In genomic region chr9:99563714-99564113, GRCm38 (mm10) we compare ENCODE assay signal across 9 mouse cellular contexts. TPM values are rescaled to one million over a fixed set of nuclear protein-coding genes. Genes with fewer than 3 reads are reported as not detected.
DNase-seq lines count a peak whose midpoint lies in the region; ATAC-seq lines count a peak whose summit lies in the region.
"Had no signal": no experiment of that assay in that cellular context is flagged by ENCODE, and none has a peak within 500 bp of the region (broad histone marks: within the 10 kb centered on the region; RNA-seq: fewer than 3 reads in every experiment).

No protein-coding gene starts in this region.

- no peaks in the 10 kb centered on the region for H3K27me3 ChIP-seq in forebrain, embryonic 10.5 days (ENCODE audit: poor library complexity, severe bottlenecking)
- no peaks in the 10 kb centered on the region for H3K27me3 ChIP-seq in forebrain, embryonic 16.5 days (replicated peaks; ENCODE audit: control insufficient read depth, insufficient read depth, low read length)

- H3K9me3 ChIP-seq in forebrain, embryonic 10.5 days: no peaks in the 10 kb centered on the region
- no peaks in the 10 kb centered on the region for H3K9me3 ChIP-seq in forebrain, embryonic 16.5 days (ENCODE audit: control insufficient read depth, low read length)

- intact Hi-C loops in heart, postnatal 36 days (cut with DNase I): loop anchor here (10.0 kb wide), 1 partner anchor 319 kb away; the partner anchor contains the start of gene Cep70

- no peak overlapping the region for H3K27ac ChIP-seq in forebrain, embryonic 10.5 days
- H3K27ac ChIP-seq in forebrain, embryonic 16.5 days (ENCODE audit: low read length): no peak overlapping the region

- H3K36me3 ChIP-seq in forebrain, embryonic 10.5 days (replicated peaks): no peaks in the 10 kb centered on the region
- no peaks in the 10 kb centered on the region for H3K36me3 ChIP-seq in forebrain, embryonic 16.5 days (ENCODE audit: control insufficient read depth, insufficient read depth)

- no peak for ATAC-seq in forebrain, embryonic 16.5 days

- no peak overlapping the region for H3K4me3 ChIP-seq in forebrain, embryonic 10.5 days
- no peak overlapping the region for H3K4me3 ChIP-seq in forebrain, embryonic 16.5 days (replicated peaks; ENCODE audit: low read length)

- 34% methylated on average over 11 of the region's 11 CpGs for WGBS in forebrain, embryonic 10.5 days
- 32% methylated on average over 11 of the region's 11 CpGs for WGBS in forebrain, embryonic 16.5 days

- peaks cover 15% of the 10 kb centered on the region for H3K4me1 ChIP-seq in forebrain, embryonic 10.5 days
- H3K4me1 ChIP-seq in forebrain, embryonic 16.5 days (replicated peaks; ENCODE audit: control insufficient read depth, insufficient read depth, low read length): peaks cover 8% of the 10 kb centered on the region

- peak; percentile 40 for DNase-seq in forebrain, embryonic 10.5 days (ENCODE audit: extremely low spot score, low spot score)
- DNase-seq in 416B (ENCODE audit: low read depth): peak; percentile 89
- DNase-seq in c-Kit-positive CD71-negative TER-119-negative erythroid progenitor cells, embryonic 14.5 days (ENCODE audit: low read depth): peak; percentile 69
- peak; percentile 58 to 65 for DNase-seq in heart, postnatal 36 days
- peak; percentile 77 for DNase-seq in lung, postnatal 25 days (ENCODE audit: low spot score)
- DNase-seq in spleen, postnatal 4 days (ENCODE audit: low spot score in 2 of 2): peak; percentile 70 to 85
- no peak for DNase-seq in cerebellum, postnatal 4 days (ENCODE audit: low spot score in 2 of 2)

- H3K9ac ChIP-seq in forebrain, embryonic 16.5 days (replicated peaks; ENCODE audit: low read depth, low read length): no peak overlapping the region

- no peak overlapping the region for H3K4me2 ChIP-seq in forebrain, embryonic 16.5 days (ENCODE audit: low read length)

RNA-seq across cellular contexts. Expression of gene Armc8, which starts 5.0 kb away (rescaled TPM):
- 29.9 and 30.4 TPM in 2 replicates for polyA plus RNA-seq in forebrain, embryonic 10.5 days (2016; fragmentation: Nextera tagmentation; extraction: Ambion mirVana)
- 65.7 and 69.2 TPM in 2 replicates for polyA plus RNA-seq in forebrain, embryonic 16.5 days (2015; fragmentation: Nextera tagmentation; extraction: Ambion mirVana)
- 10 to 100 TPM; 18.9 to 19.4 TPM for total RNA-seq in heart, postnatal 36 days (2021)

RNA-seq across cellular contexts. Expression of gene Dbr1, which starts 11.9 kb away (rescaled TPM):
- 49.7 and 52.6 TPM in 2 replicates for polyA plus RNA-seq in forebrain, embryonic 10.5 days (2016; fragmentation: Nextera tagmentation; extraction: Ambion mirVana)
- polyA plus RNA-seq in forebrain, embryonic 16.5 days (2015; fragmentation: Nextera tagmentation; extraction: Ambion mirVana): 28.1 and 32.1 TPM in 2 replicates
- total RNA-seq in heart, postnatal 36 days (2021): 1 to 10 TPM; 4.9 to 5.3 TPM

RNA-seq across cellular contexts. Expression of gene A4gnt, which starts 48.6 kb away (rescaled TPM):
- not detected in 2 replicates for polyA plus RNA-seq in forebrain, embryonic 10.5 days (2016; fragmentation: Nextera tagmentation; extraction: Ambion mirVana)
- not detected in 2 replicates for polyA plus RNA-seq in forebrain, embryonic 16.5 days (2015; fragmentation: Nextera tagmentation; extraction: Ambion mirVana)
- not detected for total RNA-seq in heart, postnatal 36 days (2021)
- polyA plus RNA-seq: heart, embryonic 16.5 days had no signal

Comparison
In these comparisons a context has a peak if more than half of its experiments do, and no peak if none do; other contexts are left out.
1. DNase-seq: peak in forebrain, embryonic 10.5 days (single experiment), 416B (single experiment), c-Kit-positive CD71-negative TER-119-negative erythroid progenitor cells, embryonic 14.5 days (single experiment), heart, postnatal 36 days (2 of 2), lung, postnatal 25 days (single experiment) and spleen, postnatal 4 days (2 of 2); none in cerebellum, postnatal 4 days (0 of 2).